Mouse (Mus musculus) myocyte (in vitro differentiated cells): Measurements from ENCODE around the gene Ntpcr.

Source experiments
- CEBPB ChIP-seq: IDR thresholded peaks from 2 replicates; pipeline ENCODE4 v1.6.1; 2011; ENCODE audit warnings: mild to moderate bottlenecking, moderate library complexity; ENCODE audit not compliant: poor library complexity, insufficient read depth, severe bottlenecking
- E2F4 ChIP-seq: IDR thresholded peaks from one replicate; pipeline ENCODE4 v1.6.1; 2011; ENCODE audit warnings: mild to moderate bottlenecking, control low read depth, moderate library complexity; ENCODE audit not compliant: insufficient read depth
- MAX ChIP-seq: IDR thresholded peaks from one replicate; pipeline ENCODE4 v1.6.1; 2011; ENCODE audit warnings: low read depth, mild to moderate bottlenecking, control low read depth
- MYOD1 ChIP-seq, 3 experiments: IDR thresholded peaks; one replicate each; pipeline ENCODE4 v1.6.1; 2011; ENCODE audit warnings: control low read depth in 2 of 3, low read depth in 2 of 3, mild to moderate bottlenecking in 2 of 3, moderate library complexity in 1 of 3; ENCODE audit not compliant: insufficient read length in 2 of 3, control insufficient read depth in 1 of 3
- MYOG ChIP-seq, 3 experiments: IDR thresholded peaks; one replicate each; pipeline ENCODE4 v1.6.1; 2011; ENCODE audit warnings: control low read depth in 2 of 3, low read depth in 2 of 3, mild to moderate bottlenecking in 2 of 3; ENCODE audit not compliant: insufficient read length in 2 of 3, control insufficient read depth in 1 of 3, insufficient read depth in 1 of 3
- POLR2A ChIP-seq: IDR thresholded peaks from one replicate; pipeline ENCODE4 v1.6.1; 2011; ENCODE audit warnings: low read depth, mild to moderate bottlenecking, control low read depth, moderate library complexity; ENCODE audit not compliant: insufficient read length
- POLR2AphosphoS2 ChIP-seq: IDR thresholded peaks from one replicate; pipeline ENCODE4 v1.6.1; 2011; ENCODE audit warnings: low read depth, control low read depth; ENCODE audit not compliant: insufficient read length
- SRF ChIP-seq: IDR thresholded peaks from one replicate; pipeline ENCODE4 v1.6.1; 2011; ENCODE audit warnings: low read depth; ENCODE audit not compliant: control insufficient read depth, insufficient read length
- TCF12 ChIP-seq: IDR thresholded peaks from one replicate; pipeline ENCODE4 v1.6.1; 2011; ENCODE audit warnings: mild to moderate bottlenecking, control low read depth; ENCODE audit not compliant: poor library complexity, insufficient read depth, severe bottlenecking
- TCF3 ChIP-seq: IDR thresholded peaks from one replicate; pipeline ENCODE4 v1.6.1; 2011; ENCODE audit warnings: low read depth, control low read depth; ENCODE audit not compliant: insufficient read length
- USF1 ChIP-seq: IDR thresholded peaks from one replicate; pipeline ENCODE4 v1.6.1; 2011; ENCODE audit warnings: low read depth, mild to moderate bottlenecking, control low read depth, moderate library complexity

- TF ChIP-seq POLR2A (no peak), POLR2AphosphoS2 (no peak), USF1 (no peak), MYOD1 (IDR thresholded peaks at IDR 0.05; ENCODE audit: control insufficient read depth in 1 of 3, insufficient read length in 2 of 3, low read depth in 2 of 3) (no peak), MAX (no peak), E2F4 (no peak), MYOG (IDR thresholded peaks at IDR 0.05; ENCODE audit: control insufficient read depth in 1 of 3, insufficient read depth in 1 of 3, insufficient read length in 2 of 3, low read depth in 2 of 3) (no peak), CEBPB (no peak), TCF3 (no peak), TCF12 (no peak), SRF (no peak)
Measured at GRCm38 (mm10) chr8:125750846-125751245, 21.1 kb downstream of the Ntpcr start.
